Mouse (Mus musculus): Measurements from ENCODE around the gene Tspan32.

The Tspan32 gene

DNA sequence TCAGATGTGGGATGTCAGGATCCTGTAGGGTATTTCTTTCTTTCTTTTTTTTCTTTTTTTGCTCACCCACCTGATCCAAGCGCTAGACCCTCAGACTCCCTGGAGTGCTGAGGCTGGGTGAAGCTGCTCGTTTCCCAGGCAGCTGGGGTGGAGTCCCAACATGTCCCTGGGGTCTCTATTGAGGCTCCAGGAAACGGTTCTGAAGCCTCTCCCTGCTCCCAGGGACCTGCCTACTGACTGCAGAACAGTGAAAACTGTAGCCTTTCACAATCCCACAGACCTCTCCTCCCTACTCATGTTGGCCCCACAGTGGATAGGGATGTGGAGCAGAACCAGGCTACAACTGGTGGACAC, 49.7 kb downstream of the Tspan32 start:
- no peak for DNase-seq (ENCODE audit: low spot score)

DNA sequence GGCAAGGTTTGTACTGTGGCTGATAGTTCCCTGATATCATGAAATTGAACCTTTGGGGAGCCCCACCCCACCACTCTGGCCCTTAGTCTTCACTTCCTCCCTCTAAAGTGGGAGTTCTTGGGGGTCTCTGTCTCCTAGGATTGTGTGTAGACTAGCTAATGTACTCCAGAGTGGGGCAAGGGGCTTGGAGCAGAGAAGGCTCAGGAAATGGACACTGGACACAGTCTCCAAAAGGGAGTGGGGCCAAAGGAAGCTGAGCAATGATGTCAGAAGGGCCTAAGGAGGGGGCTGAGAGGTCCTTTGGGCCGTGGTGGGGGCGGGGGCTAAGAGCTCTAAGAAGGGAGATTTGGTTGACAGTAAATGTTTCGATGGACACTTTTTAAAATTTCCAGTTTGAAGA, 50.2 kb downstream of the Tspan32 start:
- DNase-seq (ENCODE audit: low spot score): no peak

- DNase-seq (ENCODE audit: low spot score): no peak
These were observed 50.8 kb downstream of the Tspan32 start for GRCm38 (mm10) chr7:143055499-143056186.

DNA sequence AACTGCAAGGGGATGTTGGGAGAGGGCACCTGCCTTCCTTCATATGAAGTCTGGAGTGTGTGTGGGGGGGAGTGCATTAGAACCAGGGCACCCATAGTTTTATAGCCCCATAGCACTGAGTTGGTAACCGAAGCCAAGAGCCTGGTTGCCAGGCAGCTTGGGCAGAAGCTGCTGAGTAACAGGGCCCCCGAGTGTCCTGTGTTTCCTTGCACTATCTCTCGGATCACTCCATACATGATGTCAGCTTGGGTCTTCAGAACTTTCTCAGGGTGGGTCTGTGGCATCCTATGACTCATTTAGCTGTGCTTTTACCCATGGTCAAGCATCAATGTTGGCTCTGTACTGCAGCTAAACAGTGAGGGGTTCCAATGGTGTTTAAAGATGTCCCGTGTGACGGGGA, 52.2 kb downstream of the Tspan32 start:
- no peak for DNase-seq (ENCODE audit: low spot score)

- no peak for DNase-seq (ENCODE audit: low spot score)
These were observed 52.9 kb downstream of the Tspan32 start for GRCm38 (mm10) chr7:143057667-143058220.

- DNase-seq (ENCODE audit: low spot score): no peak
These were observed 53.4 kb downstream of the Tspan32 start for GRCm38 (mm10) chr7:143058221-143058697.

DNA sequence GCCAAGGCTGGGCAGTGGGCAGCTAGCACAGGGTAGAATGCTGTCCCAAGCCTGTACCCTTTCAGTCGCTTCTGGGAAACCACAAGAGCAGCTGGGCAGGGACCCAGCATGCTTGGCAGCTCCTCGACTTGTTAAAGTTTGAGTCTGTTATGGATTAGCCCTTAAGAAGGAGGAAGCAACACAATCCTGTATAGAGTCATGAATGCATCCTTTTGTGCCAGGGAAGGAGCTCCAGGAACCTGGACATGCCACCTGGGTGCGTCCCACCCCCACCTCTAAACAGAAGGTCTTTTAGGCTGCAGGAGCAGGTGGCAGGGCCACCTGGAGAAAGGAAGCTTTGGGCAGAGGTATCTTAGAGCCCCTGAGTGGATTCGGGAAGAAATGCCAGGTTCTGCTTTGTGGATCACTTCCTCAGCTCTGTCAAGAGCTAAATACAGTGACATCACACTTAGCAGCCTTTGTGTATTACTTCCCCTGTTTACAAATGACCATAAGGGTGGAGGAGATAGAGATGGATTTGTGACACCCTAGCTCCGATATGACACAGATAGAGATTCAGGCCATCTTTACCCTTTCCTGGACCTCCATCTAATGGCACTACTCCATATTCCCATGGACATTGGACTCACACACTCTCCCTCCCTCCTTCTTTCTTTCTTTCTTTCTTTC, 54.5 kb downstream of the Tspan32 start:
- DNase-seq (ENCODE audit: low spot score): no peak

DNA sequence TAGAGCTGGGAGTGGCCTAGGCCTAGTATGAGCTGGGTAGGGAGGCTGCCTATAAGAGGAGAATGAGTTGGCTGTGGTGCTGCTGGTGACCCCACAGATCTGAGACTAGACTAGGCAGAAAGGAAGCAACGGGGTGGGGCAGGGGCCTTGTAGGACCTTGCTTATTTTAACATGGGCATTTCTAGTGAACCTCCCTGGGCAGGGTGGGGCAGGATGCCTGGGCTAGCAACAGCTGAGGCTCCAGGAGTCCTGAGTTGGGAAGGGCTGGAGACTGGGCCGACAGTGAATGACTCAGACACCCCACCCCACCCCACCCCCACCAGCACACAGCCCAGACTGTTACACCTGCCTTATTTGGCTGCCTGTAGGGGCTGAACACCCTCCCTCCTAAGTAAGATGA, 57.9 kb downstream of the Tspan32 start:
- no peak for DNase-seq (ENCODE audit: low spot score)

DNA sequence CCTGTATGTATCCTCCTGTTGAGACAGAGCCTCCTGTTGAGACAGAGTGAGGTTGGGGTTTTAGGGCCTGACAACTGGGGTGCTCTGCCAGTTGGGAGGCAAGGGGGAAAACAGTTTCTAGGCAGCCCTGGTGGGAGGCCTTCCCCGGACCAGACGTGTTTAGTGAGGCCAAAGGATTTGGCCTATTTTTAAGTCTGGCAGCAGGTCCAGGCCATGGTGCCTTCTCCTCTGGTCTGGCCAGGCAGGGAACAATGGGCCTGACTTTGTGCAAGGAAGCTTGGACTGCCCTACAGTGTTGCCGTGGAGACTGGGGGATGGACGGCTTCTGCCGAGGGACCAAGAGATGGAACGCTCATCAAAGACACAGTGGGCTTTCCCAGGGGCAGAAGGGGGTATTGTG, 59.4 kb downstream of the Tspan32 start:
- no peak for DNase-seq (ENCODE audit: low spot score)

DNA sequence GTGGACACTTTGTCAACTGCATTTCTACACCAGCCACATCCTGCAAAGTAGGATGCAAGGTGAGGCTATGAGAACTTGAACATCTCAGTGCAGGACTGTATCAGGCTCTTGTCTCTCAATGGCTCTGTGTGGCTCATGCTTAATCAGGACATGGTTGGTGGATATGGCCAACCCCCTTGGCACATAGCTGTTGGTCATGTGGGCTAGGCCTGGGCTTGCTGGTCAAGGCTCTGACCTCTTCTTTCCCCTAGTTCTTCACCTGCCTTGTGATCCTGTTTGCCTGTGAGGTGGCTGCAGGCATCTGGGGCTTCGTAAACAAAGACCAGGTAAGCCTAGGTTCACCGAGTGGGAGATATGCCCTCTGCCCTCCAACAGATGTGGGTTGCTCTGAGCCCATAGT, 60.8 kb downstream of the Tspan32 start:
- no peak for DNase-seq (ENCODE audit: low spot score)

DNA sequence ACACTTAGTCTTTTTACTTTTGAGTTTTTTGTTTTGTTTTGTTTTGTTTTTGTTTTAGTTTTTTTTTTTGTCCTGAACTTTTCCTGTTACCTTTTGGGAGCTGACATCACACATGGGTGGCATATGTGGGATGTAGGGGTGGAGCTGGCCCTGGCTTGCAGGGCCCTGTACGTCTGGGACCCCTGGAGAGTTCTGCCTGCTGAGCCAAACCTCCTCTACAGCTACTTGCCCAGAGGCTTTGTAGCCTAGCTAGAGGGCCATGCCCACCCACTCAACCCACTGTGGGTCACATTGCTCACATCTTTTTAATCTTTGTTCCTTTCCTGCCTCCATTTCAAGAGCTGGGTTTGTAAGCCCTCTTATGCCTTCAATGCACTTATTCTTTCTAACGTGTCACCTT, 62.6 kb downstream of the Tspan32 start:
- no peak for DNase-seq (ENCODE audit: low spot score)

DNA sequence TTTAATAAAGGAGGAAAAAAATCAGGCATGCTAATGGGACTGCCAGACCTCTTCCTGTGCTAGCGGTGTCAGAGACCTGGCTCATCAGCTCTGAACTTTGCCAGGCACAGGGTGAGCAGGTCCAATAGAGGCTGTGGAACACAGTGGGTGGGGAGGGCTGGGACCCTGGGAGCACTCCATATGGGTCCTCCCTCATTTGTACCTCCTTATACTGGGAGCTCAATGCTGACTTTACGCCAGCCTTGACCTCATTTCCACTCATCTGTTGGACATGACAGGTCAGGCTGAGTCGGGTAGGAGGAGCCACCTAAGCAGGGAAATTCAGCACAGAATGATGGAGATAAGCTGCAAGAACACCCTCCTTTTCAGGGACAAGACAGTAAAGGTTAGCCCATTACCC, 63.1 kb downstream of the Tspan32 start:
- DNase-seq (ENCODE audit: low spot score): no peak

DNA sequence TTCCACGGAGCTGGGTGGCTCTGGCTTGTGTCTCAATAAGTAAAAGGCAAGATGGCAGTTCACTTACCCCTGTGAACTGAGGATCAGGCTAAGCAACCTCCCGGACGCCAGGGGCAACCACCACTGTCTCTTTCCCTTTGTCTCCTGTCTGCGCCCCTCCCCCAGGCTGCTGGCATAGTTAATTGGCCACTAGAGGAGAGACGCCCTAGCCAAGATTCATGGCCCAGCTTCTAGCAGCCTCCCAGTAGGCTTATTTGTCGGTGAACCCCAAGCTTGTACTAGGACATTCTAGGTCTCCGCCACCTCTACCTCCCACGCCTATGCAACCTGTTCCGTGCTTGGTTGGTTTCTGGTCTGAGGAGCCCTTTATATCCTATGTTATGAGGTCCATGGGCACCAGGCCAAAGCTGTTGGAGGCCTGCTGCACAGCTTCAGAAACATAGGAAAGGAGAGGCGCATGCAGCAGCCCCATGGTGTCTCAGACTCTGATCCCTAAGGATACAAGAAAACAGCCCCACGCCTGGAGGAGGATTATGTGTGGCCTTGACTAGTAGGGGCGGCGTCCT, 63.6 kb downstream of the Tspan32 start:
- DNase-seq (ENCODE audit: low spot score): no peak

DNA sequence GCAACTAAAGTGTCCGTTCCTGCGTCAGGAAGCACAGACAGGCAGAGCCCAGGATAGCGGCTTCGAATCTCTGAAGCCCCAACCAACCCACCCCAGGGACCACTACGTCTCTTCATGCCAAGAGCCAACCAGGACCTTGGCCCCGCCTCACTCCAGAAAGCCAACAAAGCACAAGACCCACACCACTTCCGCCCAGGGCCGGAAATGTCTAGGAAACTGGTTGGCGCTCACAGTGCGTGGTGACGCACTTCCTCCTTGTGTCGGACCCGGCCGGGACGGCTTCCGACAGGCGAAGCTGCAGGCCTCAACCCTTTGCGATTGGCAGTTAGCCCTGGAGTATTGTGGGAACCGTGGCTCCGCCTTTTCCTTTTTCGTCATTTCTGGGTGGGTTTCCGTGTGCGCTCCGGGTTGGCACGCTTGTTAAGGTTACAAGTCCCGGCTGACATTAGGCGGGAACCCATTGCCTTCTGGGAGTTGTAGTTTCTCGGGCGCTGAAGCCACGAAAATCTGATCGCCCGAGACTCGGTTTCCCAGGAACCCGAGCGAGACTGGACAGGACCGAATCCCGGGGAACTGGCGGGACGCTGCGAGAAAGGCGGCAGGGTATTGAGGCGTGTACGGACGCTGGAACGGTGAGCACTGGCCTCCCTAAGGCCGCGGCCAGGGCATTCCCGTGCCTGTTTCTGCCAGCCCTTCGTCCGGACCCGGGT, 64.2 kb downstream of the Tspan32 start, which contains the start of gene Tssc4:
TSS of gene Tssc4 (plus strand) at position 368 of the 710 bp plus-strand sequence.
- DNase-seq (ENCODE audit: low spot score): peak; percentile 83

Data from ovary, postnatal 10 days (tissue).